Mouse (Mus musculus) hindbrain, embryonic 11.5 days (tissue): ENCODE measurements around the gene Sla2. TPM values are rescaled to one million over a fixed set of nuclear protein-coding genes. Genes with fewer than 3 reads are reported as not detected.
"Not testable (repeated sequence)": the region's sequence is repeated elsewhere in the genome, so short reads cannot be mapped to it uniquely, and the experiment has no call there.

Experiments
- ATAC-seq: fragments of 200-750 bp; cut with Nextera tagmentation; 2 replicates; pipeline ENCODE4 v1.8.0; 2017; ENCODE audit warnings: mild to moderate bottlenecking, moderate TSS enrichment, moderate library complexity; ENCODE audit not compliant: low FRiP score
- DNase-seq: peaks from one replicate; pipeline ENCODE4 v3.0.0-alpha.2; 2015; ENCODE audit warnings: low spot score
- H3K27ac ChIP-seq: fragments of 300-500 bp; sonication (generic); 2 replicates; pipeline ENCODE4 v1.5.1; 2014; ENCODE audit warnings: mild to moderate bottlenecking, low read depth, low read length
- H3K27me3 ChIP-seq: fragments of 300-500 bp; sonication (generic); 2 replicates; pipeline ENCODE4 v1.6.1; 2014; ENCODE audit warnings: mild to moderate bottlenecking, low read length, moderate library complexity, mixed read lengths; ENCODE audit not compliant: control insufficient read depth, insufficient read depth
- H3K36me3 ChIP-seq: fragments of 300-500 bp; sonication (generic); 2 replicates; pipeline ENCODE4 v1.6.1; 2014; ENCODE audit warnings: mild to moderate bottlenecking, low read length, moderate library complexity, mixed read lengths; ENCODE audit not compliant: control insufficient read depth, insufficient read depth
- H3K4me1 ChIP-seq: fragments of 300-500 bp; sonication (generic); replicated peaks from 2 replicates; pipeline ENCODE4 v1.6.1; 2014; ENCODE audit warnings: low read length, mixed read lengths; ENCODE audit not compliant: control insufficient read depth, insufficient read depth
- H3K4me2 ChIP-seq: fragments of 300-500 bp; sonication (generic); replicated peaks from 2 replicates; pipeline ENCODE4 v1.6.1; 2014; ENCODE audit warnings: mild to moderate bottlenecking, low read depth, low read length
- H3K4me3 ChIP-seq: fragments of 300-500 bp; sonication (generic); 2 replicates; pipeline ENCODE4 v1.5.1; 2014; ENCODE audit warnings: low read depth, low read length
- H3K9ac ChIP-seq: fragments of 300-500 bp; sonication (generic); 2 replicates; pipeline ENCODE4 v1.6.1; 2014; ENCODE audit warnings: low read depth, low read length
- H3K9me3 ChIP-seq: fragments of 300-500 bp; sonication (generic); 2 replicates; pipeline ENCODE4 v1.6.1; 2016; ENCODE audit warnings: low read length; ENCODE audit not compliant: control insufficient read depth
- whole genome bisulfite sequencing: fragments of 180-500 bp; shearing (Covaris S2); extraction: QIAGEN DNeasy Blood & Tissue Kit; methylation state at CpG from one replicate; pipeline ENCODE4 v1.1.7; 2014; 5-methylcytosine and 5-hydroxymethylcytosine counted together
- polyA plus RNA-seq: library from polyadenylated mRNA; unstranded; fragments of >200 nt; fragmentation: Nextera tagmentation; extraction: Ambion mirVana; gene quantifications from 2 replicates; pipeline ENCODE4 v1.2.1, GENCODE M21; 2014

Gene Sla2
- polyA plus RNA-seq, 1 experiment from 2014 or later = 0.59 TPM

DNA sequence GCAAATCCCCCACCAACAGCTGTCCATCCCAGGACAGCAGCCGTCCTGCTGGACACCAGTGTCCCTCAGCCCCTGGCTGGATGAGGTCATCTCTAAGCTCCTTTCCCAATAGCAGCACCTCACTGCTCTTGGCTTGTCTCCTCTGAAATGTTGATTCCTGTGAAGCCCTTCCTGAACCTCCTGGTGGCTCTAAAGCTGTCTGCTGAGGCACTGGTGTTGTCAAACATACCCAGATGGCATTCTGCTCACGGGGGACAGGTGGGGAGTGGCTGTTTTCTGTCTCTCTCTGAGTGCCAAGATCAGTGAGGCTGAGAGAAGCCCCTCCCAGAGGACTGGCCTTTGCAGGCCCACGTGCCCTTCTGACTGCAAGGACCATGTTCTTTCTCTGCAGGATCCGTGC lies 18.9 kb upstream of the Sla2 start:
- WGBS = 40% methylated on average over 4 of the region's 4 CpGs

DNA sequence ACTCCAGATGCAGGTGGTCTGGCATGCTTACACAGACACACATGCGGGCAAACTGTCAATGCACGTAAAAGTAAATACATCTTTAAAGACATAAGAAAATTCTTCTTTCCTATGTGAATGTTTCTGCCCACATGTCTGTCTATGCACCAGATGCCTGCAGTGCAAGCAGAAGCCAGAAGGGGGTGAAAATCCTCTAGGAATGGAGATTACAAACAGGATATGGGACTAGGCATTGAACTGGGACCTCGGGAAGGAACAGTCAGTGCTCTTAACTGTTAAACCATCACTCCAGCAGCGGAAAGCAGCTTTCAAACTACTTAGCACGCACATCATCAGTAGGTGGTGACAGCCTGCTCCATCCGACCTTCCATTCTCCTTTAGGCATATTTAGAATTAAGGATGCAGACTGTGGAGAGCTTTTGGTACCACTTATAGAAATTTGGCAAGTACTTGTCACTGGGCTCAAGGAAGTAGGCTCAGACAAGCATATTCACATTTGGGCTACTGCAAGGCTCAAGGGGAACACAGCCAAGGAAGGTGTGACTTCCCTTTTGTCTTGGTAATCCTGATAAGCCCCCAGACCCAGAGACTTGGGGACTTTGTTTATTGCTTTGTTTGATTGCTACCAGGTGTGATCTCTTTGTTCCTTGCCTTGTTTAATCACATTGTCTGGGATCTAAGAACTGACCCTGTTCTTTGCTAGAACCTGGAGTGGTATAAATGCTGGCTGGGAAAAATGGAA lies 18.2 kb upstream of the Sla2 start:
- 31% methylated on average over 6 of the region's 6 CpGs for WGBS
- Histone ChIP-seq H3K4me3 (no peak overlapping the region), H3K4me2 (no peak overlapping the region), H3K9ac (no peak overlapping the region), H3K27me3 (no peaks in the 10 kb centered on the region), H3K4me1 (no peaks in the 10 kb centered on the region), H3K36me3 (no peaks in the 10 kb centered on the region), H3K27ac (no peak overlapping the region), H3K9me3 (no peaks in the 10 kb centered on the region)
- DNase-seq = peak; percentile 74
- no peak for ATAC-seq

More for the DNA sequence above, 18.9 kb upstream of the Sla2 start:
- H3K4me2 ChIP-seq, H3K4me1 ChIP-seq, H3K9me3 ChIP-seq, H3K27me3 ChIP-seq, H3K9ac ChIP-seq, H3K36me3 ChIP-seq, ATAC-seq, H3K4me3 ChIP-seq, H3K27ac ChIP-seq, DNase-seq: not testable (repeated sequence)

DNA sequence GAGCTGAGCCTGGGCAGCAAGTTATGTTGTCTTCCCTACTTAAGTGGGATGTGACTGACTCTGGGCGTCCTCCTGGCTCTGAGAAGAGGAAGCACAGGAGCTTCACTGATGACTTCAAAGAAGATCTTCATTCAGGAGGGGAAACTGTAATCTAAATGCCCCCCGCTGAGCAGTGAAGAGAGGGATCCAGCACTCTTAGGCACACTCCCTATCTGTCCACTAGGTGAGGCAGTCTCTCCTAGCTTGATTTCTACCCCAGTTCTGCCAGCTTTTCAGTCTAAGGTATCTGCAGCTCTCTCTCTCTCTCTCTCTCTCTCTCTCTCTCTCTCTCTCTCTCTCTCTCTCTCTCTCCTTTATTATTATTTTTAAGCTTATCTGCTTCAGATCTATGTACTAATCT lies 16.4 kb upstream of the Sla2 start:
- Histone ChIP-seq H3K27me3 (no peaks in the 10 kb centered on the region), H3K9me3 (no peaks in the 10 kb centered on the region), H3K36me3 (no peaks in the 10 kb centered on the region), H3K4me3 (no peak overlapping the region), H3K4me2 (no peak overlapping the region), H3K4me1 (no peaks in the 10 kb centered on the region), H3K9ac (no peak overlapping the region), H3K27ac (no peak overlapping the region)
- 34% methylated on average over 2 of the region's 2 CpGs for WGBS
- ATAC-seq (no peak), DNase-seq (no peak)

DNA sequence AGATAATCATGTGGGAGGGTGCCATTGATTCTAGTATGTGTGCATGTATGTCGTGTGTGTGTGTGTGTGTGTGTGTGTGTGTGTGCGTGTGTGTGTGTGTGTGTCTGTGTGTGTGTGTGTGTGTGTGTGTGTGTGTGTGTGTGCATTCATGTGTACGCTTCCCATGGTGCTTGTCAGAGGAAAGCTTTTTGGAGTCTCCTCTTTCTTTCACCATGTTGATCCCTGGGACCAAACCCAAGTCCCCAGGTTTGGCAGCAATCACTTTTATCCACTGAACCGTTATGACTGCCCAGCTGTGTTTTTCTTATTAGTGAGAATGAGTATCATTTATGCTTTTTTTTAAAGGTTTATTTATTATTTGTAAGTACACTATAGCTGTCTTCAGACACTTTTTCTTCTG lies 15.4 kb upstream of the Sla2 start:
- 77% methylated on average over 4 of the region's 4 CpGs for WGBS
- H3K9me3 ChIP-seq, H3K27ac ChIP-seq, H3K4me3 ChIP-seq, H3K9ac ChIP-seq, H3K4me2 ChIP-seq, DNase-seq, ATAC-seq, H3K36me3 ChIP-seq, H3K27me3 ChIP-seq, H3K4me1 ChIP-seq: not testable (repeated sequence)

DNA sequence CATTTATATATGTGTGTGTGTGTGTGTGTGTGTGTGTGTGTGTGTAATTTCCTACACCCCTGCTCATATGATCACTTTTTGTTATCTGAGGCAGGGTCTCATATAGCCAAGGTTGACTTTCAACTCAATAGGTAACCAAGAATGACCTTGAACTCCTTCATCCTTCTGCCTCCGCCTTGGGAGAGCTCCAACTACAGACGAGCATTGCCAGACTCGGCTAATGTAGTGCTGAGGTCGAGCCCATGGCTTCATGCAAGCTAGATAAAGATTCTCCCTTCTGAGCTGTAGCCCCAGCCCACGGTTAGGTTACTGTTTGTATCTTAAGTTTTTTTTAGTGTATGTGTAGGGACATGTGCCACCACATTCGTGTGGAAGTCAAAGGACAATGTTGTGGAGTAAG lies 14.9 kb upstream of the Sla2 start:
- Histone ChIP-seq H3K27ac (no peak overlapping the region), H3K4me1 (no peaks in the 10 kb centered on the region), H3K36me3 (no peaks in the 10 kb centered on the region), H3K9me3 (no peaks in the 10 kb centered on the region), H3K4me3 (no peak overlapping the region), H3K4me2 (no peak overlapping the region), H3K27me3 (no peaks in the 10 kb centered on the region), H3K9ac (no peak overlapping the region)
- DNase-seq = no peak
- no peak for ATAC-seq
- WGBS = 85% methylated on average over 6 of the region's 6 CpGs

DNA sequence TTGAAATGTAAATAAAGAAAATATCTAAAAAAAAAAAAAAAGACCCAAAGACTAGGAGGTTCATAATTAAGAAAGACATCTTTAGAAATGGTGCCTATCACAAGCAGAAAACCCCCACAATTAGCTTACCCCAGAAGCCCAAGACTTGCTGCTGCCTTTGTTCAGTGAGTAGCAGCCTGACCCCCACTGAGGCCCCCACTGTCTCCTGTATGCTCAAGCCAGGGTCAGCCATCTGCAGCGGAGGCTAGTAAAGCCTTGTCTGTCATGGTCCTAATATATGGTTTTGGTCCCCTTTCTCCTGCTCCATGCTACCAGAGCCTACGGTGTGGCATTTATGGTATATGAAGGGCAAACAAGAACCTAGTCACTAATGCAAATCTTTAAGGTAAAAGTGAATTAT lies 14.4 kb upstream of the Sla2 start:
- no peaks in the 10 kb centered on the region for H3K27me3 ChIP-seq
- no peak overlapping the region for H3K9ac ChIP-seq
- H3K36me3 ChIP-seq = no peaks in the 10 kb centered on the region
- no peak overlapping the region for H3K4me3 ChIP-seq
- H3K4me1 ChIP-seq = no peaks in the 10 kb centered on the region
- H3K27ac ChIP-seq = no peak overlapping the region
- WGBS = 72% methylated on average over 2 of the region's 2 CpGs
- no peak for DNase-seq
- no peak overlapping the region for H3K4me2 ChIP-seq
- H3K9me3 ChIP-seq = no peaks in the 10 kb centered on the region
- no peak for ATAC-seq

DNA sequence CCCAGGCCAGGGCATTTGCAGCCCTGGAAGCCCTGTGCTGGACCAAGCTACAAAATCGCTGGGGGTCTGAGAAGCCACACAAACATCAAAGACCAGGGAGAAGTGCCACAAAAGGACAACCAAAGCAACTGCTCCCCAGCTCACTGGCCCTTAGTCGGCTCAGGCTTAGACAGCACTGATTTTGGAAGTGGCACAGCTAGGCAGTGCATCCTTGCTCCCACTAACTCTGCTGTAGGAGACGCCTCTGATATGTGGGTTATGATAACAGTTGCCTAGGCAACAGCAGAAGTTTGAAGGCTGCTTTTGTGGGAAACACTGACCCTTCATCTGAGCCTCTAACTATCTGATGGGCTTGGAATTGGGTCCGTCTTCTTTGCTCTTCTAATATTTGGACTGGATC lies 12.2 kb upstream of the Sla2 start:
- no peaks in the 10 kb centered on the region for H3K36me3 ChIP-seq
- H3K27ac ChIP-seq = no peak overlapping the region
- H3K9me3 ChIP-seq = no peaks in the 10 kb centered on the region
- H3K4me2 ChIP-seq = no peak overlapping the region
- WGBS = 71% methylated on average over 4 of the region's 4 CpGs
- no peaks in the 10 kb centered on the region for H3K4me1 ChIP-seq
- DNase-seq (no peak), ATAC-seq (no peak)
- no peak overlapping the region for H3K4me3 ChIP-seq
- H3K27me3 ChIP-seq = no peaks in the 10 kb centered on the region
- H3K9ac ChIP-seq = no peak overlapping the region

DNA sequence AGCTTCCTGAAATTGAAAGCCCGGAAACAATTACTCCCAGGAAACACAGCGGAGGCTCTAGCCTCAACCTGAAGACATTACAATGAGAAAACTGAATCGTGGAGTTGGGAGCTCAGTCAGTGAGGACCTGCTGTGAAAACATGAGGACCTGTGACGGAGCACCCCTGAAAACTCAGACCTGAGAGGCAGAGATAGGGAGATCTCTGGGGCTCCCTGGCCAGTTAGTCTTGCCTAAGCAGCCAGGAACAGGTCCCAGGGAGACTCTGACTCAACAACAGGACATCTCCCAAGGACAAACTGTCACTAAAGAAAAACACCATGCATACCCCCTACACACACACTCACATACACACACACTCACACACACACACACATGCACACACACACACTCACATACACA lies 11.4 kb upstream of the Sla2 start:
- Histone ChIP-seq H3K4me3 (no peak overlapping the region), H3K36me3 (no peaks in the 10 kb centered on the region), H3K4me1 (no peaks in the 10 kb centered on the region), H3K9ac (no peak overlapping the region), H3K27ac (no peak overlapping the region), H3K4me2 (no peak overlapping the region), H3K9me3 (no peaks in the 10 kb centered on the region), H3K27me3 (no peaks in the 10 kb centered on the region)
- WGBS = 87% methylated on average over 4 of the region's 4 CpGs
- DNase-seq = no peak
- no peak for ATAC-seq

DNA sequence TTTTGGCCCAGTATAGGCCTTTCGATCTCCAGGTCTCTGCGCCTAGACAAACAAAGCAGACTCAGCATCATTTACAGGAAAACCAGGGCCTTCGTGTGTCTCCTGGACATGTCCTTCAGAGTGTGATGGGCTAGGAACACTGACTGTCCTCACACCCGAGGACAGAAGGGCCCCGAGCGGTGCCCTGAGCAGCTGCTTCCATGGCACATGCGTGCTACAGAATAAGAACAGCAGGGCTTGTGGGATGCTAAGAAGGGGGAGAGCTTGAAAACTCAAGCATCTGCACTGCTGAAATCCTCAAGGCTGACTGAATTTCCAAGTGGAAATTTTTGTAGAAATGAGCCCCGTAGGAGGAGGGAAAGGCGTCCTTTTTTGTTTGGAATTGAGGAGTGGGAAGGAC lies 10.0 kb upstream of the Sla2 start:
- ATAC-seq (no peak), DNase-seq (no peak)
- H3K27me3 ChIP-seq = no peaks in the 10 kb centered on the region
- no peak overlapping the region for H3K4me2 ChIP-seq
- 85% methylated on average over 9 of the region's 9 CpGs for WGBS
- H3K9me3 ChIP-seq = no peaks in the 10 kb centered on the region
- H3K4me3 ChIP-seq = no peak overlapping the region
- H3K27ac ChIP-seq = no peak overlapping the region
- no peaks in the 10 kb centered on the region for H3K36me3 ChIP-seq
- no peaks in the 10 kb centered on the region for H3K4me1 ChIP-seq
- no peak overlapping the region for H3K9ac ChIP-seq
